Mouse (Mus musculus): ENCODE measurements at regions not wholly inside any gene's neighbourhood (a gene's known extent, or its start where the extent isn't known, plus 50 kb on each side); places are given as distances from the start of the nearest gene placed in this dataset.

DNA sequence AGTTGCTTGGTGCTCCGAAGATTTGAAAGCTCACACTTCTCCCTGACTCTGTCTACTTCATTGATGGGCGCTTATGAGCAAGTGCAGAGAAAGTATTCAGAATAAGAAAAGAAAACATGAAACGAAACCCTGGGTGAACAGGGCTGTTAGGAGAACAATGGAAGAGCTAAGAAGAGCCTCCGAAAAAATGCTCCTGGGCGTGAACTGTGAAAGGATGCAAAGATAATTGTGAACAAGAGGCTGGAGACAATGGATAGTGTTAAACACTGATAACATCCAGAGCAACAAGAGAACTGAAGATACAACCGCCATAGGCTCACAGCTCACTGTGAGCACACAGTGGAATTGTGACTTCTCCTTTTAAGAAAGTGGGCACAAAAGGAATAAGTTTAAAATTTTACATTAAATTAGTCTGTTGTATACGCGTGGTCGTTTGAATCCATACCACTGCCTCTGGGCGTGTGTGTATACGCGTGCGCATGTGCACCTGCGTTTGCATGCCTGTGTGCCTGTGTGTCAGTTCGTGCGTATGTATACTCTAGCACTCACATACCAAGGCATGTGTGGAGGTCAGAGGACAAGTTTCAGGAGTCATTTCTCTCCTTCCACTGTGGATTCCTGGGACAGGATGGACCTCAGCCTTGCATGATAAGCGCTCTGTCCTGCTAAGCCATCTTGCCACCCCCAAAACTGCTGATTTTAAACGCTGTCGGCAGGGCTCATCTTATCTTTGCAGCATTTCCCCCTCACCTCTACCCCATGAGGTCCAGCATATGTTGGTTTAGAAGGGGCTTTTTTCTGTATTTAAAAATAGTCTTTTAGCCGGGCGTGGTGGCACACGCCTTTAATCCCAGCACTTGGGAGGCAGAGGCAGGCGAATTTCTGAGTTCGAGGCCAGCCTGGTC lies 113.0 kb upstream of the 1700016C15Rik start:
- no peak for DNase-seq
- 91% methylated on average over 24 of the region's 24 CpGs for whole genome bisulfite sequencing
- H3K27ac ChIP-seq (ENCODE audit: control insufficient read depth, insufficient read depth, low read length): no peak overlapping the region

DNA sequence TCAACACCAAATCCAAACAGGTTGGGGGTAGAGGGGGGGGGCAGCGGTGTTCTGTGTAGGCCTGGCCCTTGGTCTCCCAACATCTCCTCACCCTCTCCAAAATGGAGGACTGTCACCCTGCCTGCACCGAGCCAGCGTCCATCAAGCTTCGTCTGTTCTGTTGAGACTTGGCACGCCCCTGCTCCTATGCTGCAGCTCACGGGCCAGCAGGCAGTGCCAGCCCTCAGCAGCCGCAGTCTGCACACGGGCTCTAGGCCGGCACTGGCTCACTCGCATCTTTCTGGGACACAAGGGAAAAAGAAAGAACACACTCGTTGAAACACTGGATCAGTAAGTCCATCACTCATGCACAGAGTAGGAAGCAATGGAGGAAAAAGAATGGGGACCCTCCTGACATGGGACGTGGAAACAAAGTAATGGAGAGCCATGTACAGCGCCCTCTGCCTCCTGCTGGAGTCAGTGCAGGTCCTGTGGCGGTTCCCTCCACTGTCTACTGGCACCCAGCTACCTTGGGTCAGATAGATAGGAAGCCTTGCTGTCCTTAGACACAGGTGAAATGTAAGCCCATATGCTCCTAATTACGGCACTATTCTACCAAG lies 109.0 kb upstream of the 1700016C15Rik start:
- TF ChIP-seq CTCF (IDR thresholded peaks at IDR 0.05; ENCODE audit: borderline replicate concordance, control insufficient read depth, extremely low read depth, insufficient read depth, low read length, poor library complexity): no peak
- TF ChIP-seq POLR2A (IDR thresholded peaks at IDR 0.05; ENCODE audit: control insufficient read depth, extremely low read depth, insufficient read depth, low read length, poor library complexity): no peak
- no peaks in the 10 kb centered on the region for H3K27me3 ChIP-seq (ENCODE audit: control insufficient read depth, insufficient read depth, low read length)
- WGBS: 95% methylated on average over 15 of the region's 15 CpGs
- no peak for DNase-seq
- H3K36me3 ChIP-seq (ENCODE audit: control insufficient read depth, insufficient read depth, low read length): no peaks in the 10 kb centered on the region
- no peak overlapping the region for H3K27ac ChIP-seq (ENCODE audit: control insufficient read depth, insufficient read depth, low read length)
- H3K4me1 ChIP-seq (replicated peaks; ENCODE audit: control insufficient read depth, insufficient read depth, low read length): no peaks in the 10 kb centered on the region
- H3K4me3 ChIP-seq (ENCODE audit: control insufficient read depth, insufficient read depth, low read length): no peak overlapping the region

More for the DNA sequence above, 113.0 kb upstream of the 1700016C15Rik start:
- H3K36me3 ChIP-seq (ENCODE audit: control insufficient read depth, insufficient read depth, low read length): no peaks in the 10 kb centered on the region
- no peak overlapping the region for H3K4me3 ChIP-seq (ENCODE audit: control insufficient read depth, insufficient read depth, low read length)
- H3K27me3 ChIP-seq (ENCODE audit: control insufficient read depth, insufficient read depth, low read length): no peaks in the 10 kb centered on the region
- peaks cover 5% of the 10 kb centered on the region for H3K4me1 ChIP-seq (replicated peaks; ENCODE audit: control insufficient read depth, insufficient read depth, low read length)
- TF ChIP-seq POLR2A (IDR thresholded peaks at IDR 0.05; ENCODE audit: control insufficient read depth, extremely low read depth, insufficient read depth, low read length, poor library complexity) (no peak), CTCF (IDR thresholded peaks at IDR 0.05; ENCODE audit: borderline replicate concordance, control insufficient read depth, extremely low read depth, insufficient read depth, low read length, poor library complexity) (no peak)

DNA sequence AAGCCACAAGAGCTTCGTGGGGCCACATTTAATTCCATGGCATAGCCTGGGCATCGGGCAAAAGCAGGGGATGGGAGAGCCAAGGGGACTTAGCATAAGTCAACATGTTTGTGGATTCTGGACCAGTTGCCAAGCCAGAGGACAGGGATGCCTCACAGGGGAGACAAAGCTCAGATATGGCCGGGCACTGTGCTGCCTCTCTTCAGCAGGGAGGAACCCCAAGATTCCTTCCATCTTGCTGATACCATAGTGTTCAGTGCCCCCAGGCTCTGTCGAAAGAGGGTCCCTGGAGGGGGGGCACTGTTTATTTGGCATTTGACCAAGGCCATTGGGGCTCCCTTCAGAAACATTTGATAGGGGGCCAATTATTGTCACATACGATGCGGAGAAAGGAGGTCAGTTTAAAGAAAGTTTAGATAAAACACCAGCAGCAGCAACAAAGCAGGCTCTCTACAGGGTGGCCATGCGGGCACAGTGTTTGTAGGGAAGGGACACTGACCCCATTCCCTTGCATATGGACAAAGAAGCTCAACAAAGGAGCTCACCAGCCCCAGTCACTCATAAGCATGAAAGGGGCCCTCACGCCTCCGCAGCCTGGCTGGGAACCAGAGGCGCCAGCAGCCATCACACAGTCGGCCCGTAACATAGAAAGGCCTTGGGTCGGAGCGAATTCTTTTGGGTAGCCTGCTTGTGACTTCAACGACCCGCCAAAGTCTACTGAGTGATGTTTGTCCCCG lies 107.6 kb upstream of the 1700016C15Rik start:
- H3K27ac ChIP-seq (ENCODE audit: control insufficient read depth, insufficient read depth, low read length): no peak overlapping the region
- H3K4me3 ChIP-seq (ENCODE audit: control insufficient read depth, insufficient read depth, low read length): no peak overlapping the region
- DNase-seq: no peak
- 96% methylated on average over 17 of the region's 17 CpGs for WGBS
- TF ChIP-seq CTCF (IDR thresholded peaks at IDR 0.05; ENCODE audit: borderline replicate concordance, control insufficient read depth, extremely low read depth, insufficient read depth, low read length, poor library complexity) (no peak), POLR2A (IDR thresholded peaks at IDR 0.05; ENCODE audit: control insufficient read depth, extremely low read depth, insufficient read depth, low read length, poor library complexity) (no peak)
- H3K36me3 ChIP-seq (ENCODE audit: control insufficient read depth, insufficient read depth, low read length): no peaks in the 10 kb centered on the region
- no peaks in the 10 kb centered on the region for H3K4me1 ChIP-seq (replicated peaks; ENCODE audit: control insufficient read depth, insufficient read depth, low read length)
- H3K27me3 ChIP-seq (ENCODE audit: control insufficient read depth, insufficient read depth, low read length): no peaks in the 10 kb centered on the region

DNA sequence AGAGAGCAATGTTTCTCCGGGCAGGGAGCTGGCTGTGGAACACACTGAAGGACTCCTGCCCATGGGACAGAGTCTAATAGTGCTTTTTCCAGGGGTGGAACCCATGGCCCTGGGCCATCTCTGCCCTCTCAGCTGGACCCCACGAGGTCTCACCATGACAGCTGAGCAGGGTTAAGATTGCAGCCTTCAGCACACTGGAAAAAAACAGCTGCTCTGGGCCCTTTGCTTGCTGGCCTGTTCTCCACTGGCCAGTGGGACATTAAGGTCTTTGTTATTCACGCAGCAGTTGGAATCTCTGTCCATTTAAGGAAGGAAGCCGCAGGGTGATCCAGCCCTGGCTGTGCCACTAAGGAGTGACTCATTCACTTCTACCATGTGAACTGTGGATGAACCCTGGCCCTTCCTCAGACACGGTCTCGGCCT lies 106.3 kb upstream of the 1700016C15Rik start:
- Histone ChIP-seq H3K27ac (ENCODE audit: control insufficient read depth, insufficient read depth, low read length) (no peak overlapping the region), H3K27me3 (ENCODE audit: control insufficient read depth, insufficient read depth, low read length) (no peaks in the 10 kb centered on the region), H3K36me3 (ENCODE audit: control insufficient read depth, insufficient read depth, low read length) (no peaks in the 10 kb centered on the region), H3K4me3 (ENCODE audit: control insufficient read depth, insufficient read depth, low read length) (no peak overlapping the region), H3K4me1 (replicated peaks; ENCODE audit: control insufficient read depth, insufficient read depth, low read length) (no peaks in the 10 kb centered on the region)
- TF ChIP-seq CTCF (IDR thresholded peaks at IDR 0.05; ENCODE audit: borderline replicate concordance, control insufficient read depth, extremely low read depth, insufficient read depth, low read length, poor library complexity) (no peak), POLR2A (IDR thresholded peaks at IDR 0.05; ENCODE audit: control insufficient read depth, extremely low read depth, insufficient read depth, low read length, poor library complexity) (no peak)
- no peak for DNase-seq
- 81% methylated on average over 6 of the region's 6 CpGs for whole genome bisulfite sequencing

DNA sequence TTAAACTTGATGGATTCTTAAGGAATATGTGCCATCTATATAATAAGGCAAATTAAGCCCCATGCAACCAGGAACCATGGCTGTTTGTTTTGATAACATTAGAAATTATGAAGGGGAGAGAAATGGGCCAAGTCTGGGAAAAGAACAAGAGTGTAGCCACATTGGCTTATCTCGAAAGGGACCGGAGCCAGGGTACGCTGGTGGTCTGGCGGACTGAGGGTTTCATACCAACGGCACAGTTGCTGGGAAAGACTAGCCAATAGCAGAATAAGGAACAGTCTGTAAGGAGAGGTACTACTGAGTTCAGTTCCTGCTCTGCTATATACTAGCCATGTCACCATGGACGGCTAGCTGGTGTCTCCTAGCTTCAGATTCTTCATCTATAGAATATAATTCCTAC lies 105.9 kb upstream of the 1700016C15Rik start:
- TF ChIP-seq POLR2A (IDR thresholded peaks at IDR 0.05; ENCODE audit: control insufficient read depth, extremely low read depth, insufficient read depth, low read length, poor library complexity): no peak
- no peak for TF ChIP-seq CTCF (IDR thresholded peaks at IDR 0.05; ENCODE audit: borderline replicate concordance, control insufficient read depth, extremely low read depth, insufficient read depth, low read length, poor library complexity)
- no peaks in the 10 kb centered on the region for H3K4me1 ChIP-seq (replicated peaks; ENCODE audit: control insufficient read depth, insufficient read depth, low read length)
- no peak overlapping the region for H3K4me3 ChIP-seq (ENCODE audit: control insufficient read depth, insufficient read depth, low read length)
- 93% methylated on average over 6 of the region's 6 CpGs for WGBS
- no peaks in the 10 kb centered on the region for H3K27me3 ChIP-seq (ENCODE audit: control insufficient read depth, insufficient read depth, low read length)
- H3K27ac ChIP-seq (ENCODE audit: control insufficient read depth, insufficient read depth, low read length): no peak overlapping the region
- DNase-seq: no peak
- no peaks in the 10 kb centered on the region for H3K36me3 ChIP-seq (ENCODE audit: control insufficient read depth, insufficient read depth, low read length)

DNA sequence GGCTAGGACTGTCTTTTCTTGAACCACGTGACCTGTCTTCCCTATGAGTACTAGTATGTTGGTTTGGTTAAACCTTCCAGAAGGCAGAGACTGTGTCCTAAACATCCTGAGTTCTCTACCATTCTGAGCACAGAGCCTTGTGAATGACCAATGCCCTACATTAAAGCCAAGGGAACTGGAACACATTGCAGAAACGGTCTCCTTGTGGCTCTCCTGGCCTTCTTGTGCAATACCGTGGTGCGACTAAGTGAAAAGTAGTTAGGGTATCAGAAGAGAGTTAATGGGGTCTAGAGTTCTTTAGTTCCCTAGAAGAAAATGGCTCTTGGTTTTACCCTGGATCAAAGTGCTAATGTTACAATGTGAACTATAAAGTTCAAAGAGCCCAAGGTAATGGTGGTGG lies 101.8 kb upstream of the 1700016C15Rik start:
- no peak for DNase-seq
- H3K4me3 ChIP-seq (ENCODE audit: control insufficient read depth, insufficient read depth, low read length): no peak overlapping the region
- H3K4me1 ChIP-seq (replicated peaks; ENCODE audit: control insufficient read depth, insufficient read depth, low read length): no peaks in the 10 kb centered on the region
- TF ChIP-seq CTCF (IDR thresholded peaks at IDR 0.05; ENCODE audit: borderline replicate concordance, control insufficient read depth, extremely low read depth, insufficient read depth, low read length, poor library complexity) (no peak), POLR2A (IDR thresholded peaks at IDR 0.05; ENCODE audit: control insufficient read depth, extremely low read depth, insufficient read depth, low read length, poor library complexity) (no peak)
- H3K27me3 ChIP-seq (ENCODE audit: control insufficient read depth, insufficient read depth, low read length): no peaks in the 10 kb centered on the region
- no peaks in the 10 kb centered on the region for H3K36me3 ChIP-seq (ENCODE audit: control insufficient read depth, insufficient read depth, low read length)
- WGBS: 96% methylated on average over 4 of the region's 4 CpGs
- no peak overlapping the region for H3K27ac ChIP-seq (ENCODE audit: control insufficient read depth, insufficient read depth, low read length)
